Comparison of ENCODE assay signal across 10 mouse cellular contexts in genomic region chr16:37811874-37812273, GRCm38 (mm10). TPM values are rescaled to one million over a fixed set of nuclear protein-coding genes. Genes with fewer than 3 reads are reported as not detected.
DNase-seq lines count a peak whose midpoint lies in the region; ATAC-seq and TF ChIP-seq lines count a peak whose summit lies in the region.
"Had no signal": no experiment of that assay in that cellular context is flagged by ENCODE, and none has a peak within 500 bp of the region (broad histone marks: within the 10 kb centered on the region; RNA-seq: fewer than 3 reads in every experiment).

No protein-coding gene starts in this region.

- intact Hi-C loops in heart, postnatal 36 days (cut with DNase I), result loop anchor here (1.0 to 10.0 kb wide), 3 partner anchors 128 to 707 kb away; no protein-coding TSS in a partner anchor
- intact Hi-C loops in gastrocnemius, postnatal 14 days (cut with DNase I; ENCODE audit: low total_unique reads), result no loop called here

- peak overlapping the region; percentile 89 for H3K27ac ChIP-seq in heart, embryonic 12.5 days (ENCODE audit: poor library complexity, severe bottlenecking)
- no peak overlapping the region for H3K27ac ChIP-seq in lung, postnatal 0 days (ENCODE audit: low read length)
- H3K27ac ChIP-seq in hindbrain, embryonic 13.5 days, result peak overlapping the region; percentile 75
- H3K27ac ChIP-seq in neural tube, embryonic 13.5 days (replicated peaks), result peak overlapping the region; percentile 81

- WGBS in heart, embryonic 12.5 days, result 77% methylated on average over 8 of the region's 8 CpGs
- 66% methylated on average over 8 of the region's 8 CpGs for WGBS in lung, postnatal 0 days
- WGBS in lung, adult 2 months, result 67% methylated on average over 8 of the region's 8 CpGs
- 85% methylated on average over 8 of the region's 8 CpGs for WGBS in hindbrain, embryonic 13.5 days
- 91% methylated on average over 8 of the region's 8 CpGs for WGBS in neural tube, embryonic 13.5 days

- ATAC-seq in heart, embryonic 12.5 days (ENCODE audit: insufficient number of reproducible peaks, low FRiP score), result no peak
- no peak for ATAC-seq in lung, postnatal 0 days
- ATAC-seq in hindbrain, embryonic 13.5 days (ENCODE audit: low FRiP score), result no peak
- ATAC-seq in neural tube, embryonic 13.5 days (ENCODE audit: low read depth), result no peak

- H3K4me1 ChIP-seq in heart, embryonic 12.5 days (replicated peaks), result peaks cover 55% of the 10 kb centered on the region
- H3K4me1 ChIP-seq in lung, postnatal 0 days (ENCODE audit: insufficient read depth, low read depth, low read length), result peaks cover 16% of the 10 kb centered on the region; the same call in 1 of the 2 replicates
- peaks cover 11% of the 10 kb centered on the region for H3K4me1 ChIP-seq in lung, adult 2 months (ENCODE audit: control insufficient read depth, insufficient read depth, low read length)
- peaks cover 44% of the 10 kb centered on the region for H3K4me1 ChIP-seq in hindbrain, embryonic 13.5 days (replicated peaks)
- peaks cover 56% of the 10 kb centered on the region for H3K4me1 ChIP-seq in neural tube, embryonic 13.5 days (replicated peaks)

- peaks cover 49% of the 10 kb centered on the region for H3K36me3 ChIP-seq in heart, embryonic 12.5 days
- no peaks in the 10 kb centered on the region; the same call in 1 of the 2 replicates for H3K36me3 ChIP-seq in lung, postnatal 0 days (ENCODE audit: insufficient read depth, low read length)
- no peaks in the 10 kb centered on the region for H3K36me3 ChIP-seq in hindbrain, embryonic 13.5 days
- H3K36me3 ChIP-seq in neural tube, embryonic 13.5 days, result no peaks in the 10 kb centered on the region

- no peak overlapping the region for H3K4me3 ChIP-seq in heart, embryonic 12.5 days
- H3K4me3 ChIP-seq in lung, postnatal 0 days (ENCODE audit: low read depth, low read length), result no peak overlapping the region
- H3K4me3 ChIP-seq in lung, adult 2 months (replicated peaks; ENCODE audit: extremely low read depth, low read depth, low read length), result no peak overlapping the region
- no peak overlapping the region for H3K4me3 ChIP-seq in hindbrain, embryonic 13.5 days
- no peak overlapping the region for H3K4me3 ChIP-seq in neural tube, embryonic 13.5 days

- H3K9me3 ChIP-seq in heart, embryonic 12.5 days (replicated peaks), result no peaks in the 10 kb centered on the region
- H3K9me3 ChIP-seq in lung, postnatal 0 days (ENCODE audit: low read length), result no peaks in the 10 kb centered on the region
- no peaks in the 10 kb centered on the region for H3K9me3 ChIP-seq in hindbrain, embryonic 13.5 days
- no peaks in the 10 kb centered on the region for H3K9me3 ChIP-seq in neural tube, embryonic 13.5 days

- H3K9ac ChIP-seq in heart, embryonic 12.5 days, result 0 out of 2 replicates have a peak overlapping the region, but pooled peaks have one; percentile 28
- H3K9ac ChIP-seq in lung, postnatal 0 days (replicated peaks; ENCODE audit: low read depth), result no peak overlapping the region
- H3K9ac ChIP-seq in hindbrain, embryonic 13.5 days, result no peak overlapping the region
- peak overlapping the region; percentile 49 for H3K9ac ChIP-seq in neural tube, embryonic 13.5 days

- DNase-seq in heart, postnatal 36 days, result no peak
- DNase-seq in lung, postnatal 0 days (ENCODE audit: low spot score), result no peak
- no peak for DNase-seq in lung, adult 2 months
- no peak for DNase-seq in urinary bladder, postnatal 25 days (ENCODE audit: low spot score)
- no peak for DNase-seq in gastrocnemius, postnatal 14 days

- H3K4me2 ChIP-seq in heart, embryonic 12.5 days, result no peak overlapping the region
- no peak overlapping the region for H3K4me2 ChIP-seq in lung, postnatal 0 days (replicated peaks; ENCODE audit: low read depth, low read length)
- peak overlapping the region; percentile 11; the same call in 1 of the 2 replicates for H3K4me2 ChIP-seq in hindbrain, embryonic 13.5 days
- H3K4me2 ChIP-seq in neural tube, embryonic 13.5 days, result no peak overlapping the region

- no peak for TF ChIP-seq POLR2A in lung, adult 2 months (IDR thresholded peaks at IDR 0.05; ENCODE audit: borderline replicate concordance, extremely low read depth, low read depth, low read length)

- H3K27me3 ChIP-seq in heart, embryonic 12.5 days (replicated peaks), result no peaks in the 10 kb centered on the region
- H3K27me3 ChIP-seq in lung, postnatal 0 days (replicated peaks; ENCODE audit: insufficient read depth, low read length), result no peaks in the 10 kb centered on the region
- H3K27me3 ChIP-seq in hindbrain, embryonic 13.5 days, result no peaks in the 10 kb centered on the region
- no peaks in the 10 kb centered on the region for H3K27me3 ChIP-seq in neural tube, embryonic 13.5 days

- TF ChIP-seq CTCF in lung, postnatal 0 days (IDR thresholded peaks at IDR 0.05), result peak; percentile 29
- no peak for TF ChIP-seq CTCF in lung, adult 2 months (IDR thresholded peaks at IDR 0.05; ENCODE audit: insufficient read depth, low read length)

- no peak for TF ChIP-seq EP300 in lung, postnatal 0 days (IDR thresholded peaks at IDR 0.05)

RNA-seq across cellular contexts. Expression of gene Fstl1, which starts 35.2 kb away (rescaled TPM):
- polyA plus RNA-seq in heart, embryonic 12.5 days (2016; fragmentation: Nextera tagmentation; extraction: Ambion mirVana), result 558 and 559 TPM in 2 replicates
- total RNA-seq in heart, postnatal 36 days (2021), result 100 to 1,000 TPM in 1 of 2 experiments, 10 to 100 TPM in 1; 80.0 to 103 TPM
- 305 and 333 TPM in 2 replicates for polyA plus RNA-seq in lung, postnatal 0 days (2015; fragmentation: Nextera tagmentation; extraction: Ambion mirVana)
- 36.0 and 44.5 TPM in 2 replicates for polyA plus RNA-seq in lung, adult 2 months (2012; rRNA removed)
- polyA plus RNA-seq in hindbrain, embryonic 13.5 days (2015; fragmentation: Nextera tagmentation; extraction: Ambion mirVana), result 126 and 133 TPM in 2 replicates
- polyA plus RNA-seq in neural tube, embryonic 13.5 days (2015; fragmentation: Nextera tagmentation; extraction: Ambion mirVana), result 156 and 165 TPM in 2 replicates
- total RNA-seq in gastrocnemius, postnatal 14 days (2021), result 100 to 1,000 TPM; 209 to 290 TPM

RNA-seq across cellular contexts. Expression of gene Gm36028, which starts 49.1 kb away (rescaled TPM):
- polyA plus RNA-seq in heart, embryonic 12.5 days (2016; fragmentation: Nextera tagmentation; extraction: Ambion mirVana), result 0.51 and 0.89 TPM in 2 replicates
- total RNA-seq in heart, postnatal 36 days (2021), result 1 to 10 TPM; 1.0 to 1.1 TPM
- polyA plus RNA-seq in lung, postnatal 0 days (2015; fragmentation: Nextera tagmentation; extraction: Ambion mirVana), result 0.61 and 0.73 TPM in 2 replicates
- polyA plus RNA-seq in lung, adult 2 months (2012; rRNA removed), result 0.34 and 0.38 TPM in 2 replicates
- not detected in 2 replicates for polyA plus RNA-seq in hindbrain, embryonic 13.5 days (2015; fragmentation: Nextera tagmentation; extraction: Ambion mirVana)
- 0.24 TPM in 1 of 2 replicates, not detected in the other for polyA plus RNA-seq in neural tube, embryonic 13.5 days (2015; fragmentation: Nextera tagmentation; extraction: Ambion mirVana)
- total RNA-seq in gastrocnemius, postnatal 14 days (2021), result not detected
- total RNA-seq: hematopoietic stem cell, adult 5-6 weeks; megakaryocyte-erythroid progenitor cell, adult 5-6 weeks had no signal

RNA-seq across cellular contexts. Expression of gene Lrrc58, which starts 56.3 kb away (rescaled TPM):
- polyA plus RNA-seq in heart, embryonic 12.5 days (2016; fragmentation: Nextera tagmentation; extraction: Ambion mirVana), result 53.6 and 56.5 TPM in 2 replicates
- 10 to 100 TPM; 68.7 to 77.8 TPM for total RNA-seq in heart, postnatal 36 days (2021)
- polyA plus RNA-seq in lung, postnatal 0 days (2015; fragmentation: Nextera tagmentation; extraction: Ambion mirVana), result 40.7 and 47.8 TPM in 2 replicates
- 24.2 TPM in 2 replicates for polyA plus RNA-seq in lung, adult 2 months (2012; rRNA removed)
- polyA plus RNA-seq in hindbrain, embryonic 13.5 days (2015; fragmentation: Nextera tagmentation; extraction: Ambion mirVana), result 46.1 and 49.0 TPM in 2 replicates
- polyA plus RNA-seq in neural tube, embryonic 13.5 days (2015; fragmentation: Nextera tagmentation; extraction: Ambion mirVana), result 54.9 and 59.0 TPM in 2 replicates
- 10 to 100 TPM; 41.3 to 66.4 TPM for total RNA-seq in gastrocnemius, postnatal 14 days (2021)

Comparison
In these comparisons a context has a peak if more than half of its experiments do, and no peak if none do; other contexts are left out.
1. H3K9ac ChIP-seq: peak in heart, embryonic 12.5 days (single experiment) and neural tube, embryonic 13.5 days (single experiment); none in lung, postnatal 0 days (single experiment) and hindbrain, embryonic 13.5 days (single experiment).